Mouse (Mus musculus): ENCODE results near the gene Galk1. TPM values are rescaled to one million over a fixed set of nuclear protein-coding genes. Genes with fewer than 3 reads are reported as not detected.

Galk1 gene
- polyA plus RNA-seq, 1 experiment, result 150 TPM

GRCm38 (mm10) chr11:115975083-115975420, 37.5 kb downstream of the Galk1 start:
- Histone ChIP-seq H3K79me2 (ENCODE audit: control insufficient read depth, insufficient read depth) (no peaks in the 10 kb centered on the region), H3K4me3 (ENCODE audit: insufficient read depth, poor library complexity, severe bottlenecking) (no peak overlapping the region), H3K79me3 (ENCODE audit: low read depth) (no peaks in the 10 kb centered on the region), H3K27me3 (ENCODE audit: control insufficient read depth, insufficient read depth, insufficient read length) (no peaks in the 10 kb centered on the region), H3K36me3 (ENCODE audit: control insufficient read depth, insufficient read depth) (no peaks in the 10 kb centered on the region), H3ac (ENCODE audit: control insufficient read depth, insufficient read length, low read depth) (no peak overlapping the region)
- TF ChIP-seq USF1 (IDR thresholded peaks at IDR 0.05; ENCODE audit: low read depth) (no peak), CTCF (IDR thresholded peaks at IDR 0.05; ENCODE audit: control insufficient read depth, insufficient read depth, insufficient read length) (no peak), FOSL1 (IDR thresholded peaks at IDR 0.05; ENCODE audit: insufficient read depth, low read length, poor library complexity, severe bottlenecking) (no peak), MYOD1 (IDR thresholded peaks at IDR 0.05; ENCODE audit: control insufficient read depth, insufficient read length, low read depth) (no peak), MYOG (IDR thresholded peaks at IDR 0.05; ENCODE audit: control insufficient read depth, extremely low read depth, insufficient read length) (no peak), CEBPB (IDR thresholded peaks at IDR 0.05; ENCODE audit: low read depth) (no peak), MAX (IDR thresholded peaks at IDR 0.05) (no peak)

GRCm38 (mm10) chr11:115974309-115975082, 38.0 kb downstream of the Galk1 start, which contains the start of gene Itgb4:
Itgb4 (plus strand) TSS chr11:115974709.
- Histone ChIP-seq H3K27me3 (ENCODE audit: control insufficient read depth, insufficient read depth, insufficient read length) (no peaks in the 10 kb centered on the region), H3K36me3 (ENCODE audit: control insufficient read depth, insufficient read depth) (no peaks in the 10 kb centered on the region), H3K4me3 (ENCODE audit: insufficient read depth, poor library complexity, severe bottlenecking) (no peak within 1 kb of the TSS)

GRCm38 (mm10) chr11:115971016-115971415, 41.5 kb downstream of the Galk1 start:
- H3ac ChIP-seq (ENCODE audit: control insufficient read depth, insufficient read length, low read depth), result no peak overlapping the region
- H3K79me3 ChIP-seq (ENCODE audit: low read depth), result no peaks in the 10 kb centered on the region
- no peak overlapping the region for H3K4me3 ChIP-seq (ENCODE audit: insufficient read depth, poor library complexity, severe bottlenecking)
- TF ChIP-seq FOSL1 (IDR thresholded peaks at IDR 0.05; ENCODE audit: insufficient read depth, low read length, poor library complexity, severe bottlenecking) (no peak), CEBPB (IDR thresholded peaks at IDR 0.05; ENCODE audit: low read depth) (no peak), CTCF (IDR thresholded peaks at IDR 0.05; ENCODE audit: control insufficient read depth, insufficient read depth, insufficient read length) (no peak), USF1 (IDR thresholded peaks at IDR 0.05; ENCODE audit: low read depth) (peak; percentile 94), MAX (IDR thresholded peaks at IDR 0.05) (peak; percentile 65), MYOG (IDR thresholded peaks at IDR 0.05; ENCODE audit: control insufficient read depth, extremely low read depth, insufficient read length) (no peak), MYOD1 (IDR thresholded peaks at IDR 0.05; ENCODE audit: control insufficient read depth, insufficient read length, low read depth) (peak; percentile 2)
- H3K27me3 ChIP-seq (ENCODE audit: control insufficient read depth, insufficient read depth, insufficient read length), result no peaks in the 10 kb centered on the region
- H3K36me3 ChIP-seq (ENCODE audit: control insufficient read depth, insufficient read depth), result peaks cover 11% of the 10 kb centered on the region
- H3K79me2 ChIP-seq (ENCODE audit: control insufficient read depth, insufficient read depth), result no peaks in the 10 kb centered on the region

More at GRCm38 (mm10) chr11:115974309-115975082, 38.0 kb downstream of the Galk1 start, which contains the start of gene Itgb4:
- no peaks in the 10 kb centered on the region for H3K79me3 ChIP-seq (ENCODE audit: low read depth)
- no peak for TF ChIP-seq CTCF (IDR thresholded peaks at IDR 0.05; ENCODE audit: control insufficient read depth, insufficient read depth, insufficient read length)
- TF ChIP-seq MYOD1 (IDR thresholded peaks at IDR 0.05; ENCODE audit: control insufficient read depth, insufficient read length, low read depth), result no peak
- TF ChIP-seq FOSL1 (IDR thresholded peaks at IDR 0.05; ENCODE audit: insufficient read depth, low read length, poor library complexity, severe bottlenecking), result no peak
- no peak for TF ChIP-seq MYOG (IDR thresholded peaks at IDR 0.05; ENCODE audit: control insufficient read depth, extremely low read depth, insufficient read length)
- TF ChIP-seq CEBPB (IDR thresholded peaks at IDR 0.05; ENCODE audit: low read depth), result no peak
- no peak for TF ChIP-seq MAX (IDR thresholded peaks at IDR 0.05)
- no peak for TF ChIP-seq USF1 (IDR thresholded peaks at IDR 0.05; ENCODE audit: low read depth)
- no peaks in the 10 kb centered on the region for H3K79me2 ChIP-seq (ENCODE audit: control insufficient read depth, insufficient read depth)
- H3ac ChIP-seq (ENCODE audit: control insufficient read depth, insufficient read length, low read depth), result no peak within 1 kb of the TSS

- TF ChIP-seq MAX (IDR thresholded peaks at IDR 0.05), result peak; percentile 42
- TF ChIP-seq MYOG (IDR thresholded peaks at IDR 0.05; ENCODE audit: control insufficient read depth, extremely low read depth, insufficient read length), result no peak
- peak; percentile 30 for TF ChIP-seq FOSL1 (IDR thresholded peaks at IDR 0.05; ENCODE audit: insufficient read depth, low read length, poor library complexity, severe bottlenecking)
- Histone ChIP-seq H3K79me2 (ENCODE audit: control insufficient read depth, insufficient read depth) (no peaks in the 10 kb centered on the region), H3K79me3 (ENCODE audit: low read depth) (peaks cover 2% of the 10 kb centered on the region), H3K27me3 (ENCODE audit: control insufficient read depth, insufficient read depth, insufficient read length) (no peaks in the 10 kb centered on the region), H3ac (ENCODE audit: control insufficient read depth, insufficient read length, low read depth) (no peak overlapping the region), H3K4me3 (ENCODE audit: insufficient read depth, poor library complexity, severe bottlenecking) (no peak overlapping the region), H3K36me3 (ENCODE audit: control insufficient read depth, insufficient read depth) (peaks cover 16% of the 10 kb centered on the region)
These were observed 42.4 kb downstream of the Galk1 start for GRCm38 (mm10) chr11:115970006-115970673.

GRCm38 (mm10) chr11:115968731-115969405, 43.7 kb downstream of the Galk1 start:
- no peak for TF ChIP-seq MAX (IDR thresholded peaks at IDR 0.05)
- no peak for TF ChIP-seq CTCF (IDR thresholded peaks at IDR 0.05; ENCODE audit: control insufficient read depth, insufficient read depth, insufficient read length)
- no peak for TF ChIP-seq CEBPB (IDR thresholded peaks at IDR 0.05; ENCODE audit: low read depth)
- TF ChIP-seq USF1 (IDR thresholded peaks at IDR 0.05; ENCODE audit: low read depth), result no peak
- no peak for TF ChIP-seq MYOG (IDR thresholded peaks at IDR 0.05; ENCODE audit: control insufficient read depth, extremely low read depth, insufficient read length)
- no peak for TF ChIP-seq FOSL1 (IDR thresholded peaks at IDR 0.05; ENCODE audit: insufficient read depth, low read length, poor library complexity, severe bottlenecking)
- no peak for TF ChIP-seq MYOD1 (IDR thresholded peaks at IDR 0.05; ENCODE audit: control insufficient read depth, insufficient read length, low read depth)

More at GRCm38 (mm10) chr11:115968731-115969405, 43.7 kb downstream of the Galk1 start:
- peaks cover 2% of the 10 kb centered on the region for H3K79me3 ChIP-seq (ENCODE audit: low read depth)
- H3K27me3 ChIP-seq (ENCODE audit: control insufficient read depth, insufficient read depth, insufficient read length), result no peaks in the 10 kb centered on the region
- peaks cover 27% of the 10 kb centered on the region for H3K36me3 ChIP-seq (ENCODE audit: control insufficient read depth, insufficient read depth)
- no peaks in the 10 kb centered on the region for H3K79me2 ChIP-seq (ENCODE audit: control insufficient read depth, insufficient read depth)
- H3K4me3 ChIP-seq (ENCODE audit: insufficient read depth, poor library complexity, severe bottlenecking), result no peak overlapping the region
- no peak overlapping the region for H3ac ChIP-seq (ENCODE audit: control insufficient read depth, insufficient read length, low read depth)
